In genomic region chr8:83593325-83594166, GRCm38 (mm10) we compare ENCODE assay signal across 8 mouse cellular contexts. TPM values are rescaled to one million over a fixed set of nuclear protein-coding genes. Genes with fewer than 3 reads are reported as not detected.
A peak's percentile ranks its signal among the peaks of the same experiment; 100 is the strongest.
DNase-seq lines count a peak whose midpoint lies in the region; ATAC-seq and TF ChIP-seq lines count a peak whose summit lies in the region.

No protein-coding gene starts in this region.

- peak overlapping the region; percentile 74 for H3K27ac ChIP-seq in liver, adult 2 months (replicated peaks; ENCODE audit: insufficient read depth, low read depth, low read length)
- H3K27ac ChIP-seq in bone marrow macrophage, adult 2 months (ENCODE audit: insufficient read depth, low read depth, low read length) = peak overlapping the region; percentile 70
- H3K27ac ChIP-seq in hindbrain, embryonic 13.5 days = peak overlapping the region; percentile 95
- peak overlapping the region; percentile 92 for H3K27ac ChIP-seq in midbrain, embryonic 12.5 days (replicated peaks)

- ATAC-seq in hindbrain, embryonic 13.5 days (ENCODE audit: low FRiP score) = no peak
- ATAC-seq in midbrain, embryonic 12.5 days (ENCODE audit: low FRiP score, low read depth) = no peak

- no peak for TF ChIP-seq POLR2A in liver, adult 2 months (IDR thresholded peaks at IDR 0.05; ENCODE audit: extremely low read depth, insufficient read depth, low read length)
- TF ChIP-seq POLR2A in bone marrow macrophage, adult 2 months (IDR thresholded peaks at IDR 0.05; ENCODE audit: borderline replicate concordance, low read depth, low read length) = no peak

- H3K9ac ChIP-seq in liver, adult 2 months (ENCODE audit: low read depth, low read length) = peak overlapping the region; percentile 73
- H3K9ac ChIP-seq in hindbrain, embryonic 13.5 days = peak overlapping the region; percentile 98
- peak overlapping the region; percentile 90 for H3K9ac ChIP-seq in midbrain, embryonic 12.5 days (replicated peaks)

- H3K9me3 ChIP-seq in hindbrain, embryonic 13.5 days = no peaks in the 10 kb centered on the region
- no peaks in the 10 kb centered on the region for H3K9me3 ChIP-seq in midbrain, embryonic 12.5 days

- H3K4me1 ChIP-seq in liver, adult 2 months (ENCODE audit: control insufficient read depth, insufficient read depth, low read length) = peaks cover 14% of the 10 kb centered on the region
- H3K4me1 ChIP-seq in bone marrow macrophage, adult 2 months (ENCODE audit: control insufficient read depth, insufficient read depth, low read length) = peaks cover 8% of the 10 kb centered on the region
- peaks cover 49% of the 10 kb centered on the region for H3K4me1 ChIP-seq in hindbrain, embryonic 13.5 days (replicated peaks)
- peaks cover 36% of the 10 kb centered on the region for H3K4me1 ChIP-seq in midbrain, embryonic 12.5 days

- peak overlapping the region; percentile 90 for H3K4me2 ChIP-seq in hindbrain, embryonic 13.5 days
- H3K4me2 ChIP-seq in midbrain, embryonic 12.5 days (replicated peaks) = peak overlapping the region; percentile 88

- H3K79me2 ChIP-seq in liver, adult 2 months (ENCODE audit: control insufficient read depth, insufficient read depth, low read length) = peaks cover 9% of the 10 kb centered on the region; the same call in 1 of the 2 replicates

- 2% methylated on average over 22 of the region's 22 CpGs for WGBS in liver, adult 2 months
- 4% methylated on average over 22 of the region's 22 CpGs for WGBS in hindbrain, embryonic 13.5 days
- 5% methylated on average over 22 of the region's 22 CpGs for WGBS in midbrain, embryonic 12.5 days

- DNase-seq in liver, adult 2 months (ENCODE audit: extremely low read depth, low read depth, low spot score) = peak; percentile 69
- DNase-seq in liver = no peak
- DNase-seq in urinary bladder, postnatal 36 days (ENCODE audit: low spot score in 2 of 2) = no peak
- DNase-seq in layer of hippocampus, postnatal 10 days (ENCODE audit: low spot score in 2 of 2) = no peak
- DNase-seq in left cerebral cortex, postnatal 4 days = no peak

- H3K27me3 ChIP-seq in liver, adult 2 months (ENCODE audit: control insufficient read depth, insufficient read depth, low read length) = no peaks in the 10 kb centered on the region
- H3K27me3 ChIP-seq in hindbrain, embryonic 13.5 days = no peaks in the 10 kb centered on the region
- H3K27me3 ChIP-seq in midbrain, embryonic 12.5 days = no peaks in the 10 kb centered on the region

- intact Hi-C loops in left cerebral cortex, postnatal 4 days (cut with DNase I) = no loop called here

- H3K4me3 ChIP-seq in liver, adult 2 months (ENCODE audit: insufficient read depth, low read depth, low read length) = peak overlapping the region; percentile 64
- peak overlapping the region; percentile 94 for H3K4me3 ChIP-seq in bone marrow macrophage, adult 2 months (ENCODE audit: insufficient read depth, low read length)
- H3K4me3 ChIP-seq in hindbrain, embryonic 13.5 days = peak overlapping the region; percentile 98
- peak overlapping the region; percentile 92 for H3K4me3 ChIP-seq in midbrain, embryonic 12.5 days

- H3K36me3 ChIP-seq in liver, adult 2 months (ENCODE audit: control insufficient read depth, insufficient read depth, low read length) = no peaks in the 10 kb centered on the region
- 0 out of 2 replicates have a peak, but pooled peaks cover 5% of the 10 kb centered on the region for H3K36me3 ChIP-seq in hindbrain, embryonic 13.5 days
- no peaks in the 10 kb centered on the region for H3K36me3 ChIP-seq in midbrain, embryonic 12.5 days

- TF ChIP-seq CTCF in liver, adult 2 months (IDR thresholded peaks at IDR 0.05; ENCODE audit: low read depth, low read length) = no peak
- no peak for TF ChIP-seq CTCF in bone marrow macrophage, adult 2 months (IDR thresholded peaks at IDR 0.05; ENCODE audit: low read depth, low read length)

RNA-seq across cellular contexts. Expression of gene Tecr, which starts 14.2 kb away (rescaled TPM):
- total RNA-seq in liver, adult 2 months (2014; rRNA removed) = 108 and 130 TPM in 2 replicates
- 647 and 677 TPM in 2 replicates for polyA plus RNA-seq in liver, adult 2 months (2012; rRNA removed)
- polyA plus RNA-seq in bone marrow macrophage, adult 2 months (2012; ENCODE audit: insufficient read depth, insufficient read length, missing spikeins) = 189 and 215 TPM in 2 replicates
- 998 and 1,025 TPM in 2 replicates for polyA plus RNA-seq in hindbrain, embryonic 13.5 days (2015; fragmentation: Nextera tagmentation; extraction: Ambion mirVana)
- 600 and 631 TPM in 2 replicates for polyA plus RNA-seq in midbrain, embryonic 12.5 days (2016; fragmentation: Nextera tagmentation; extraction: Ambion mirVana)
- total RNA-seq in layer of hippocampus, postnatal 10 days (2021) = 100 to 1,000 TPM; 532 to 604 TPM
- 100 to 1,000 TPM; 610 to 661 TPM for total RNA-seq in left cerebral cortex, postnatal 4 days (2021)

RNA-seq across cellular contexts. Expression of gene Dnajb1, which starts 14.4 kb away (rescaled TPM):
- total RNA-seq in liver, adult 2 months (2014; rRNA removed) = 8.3 and 12.4 TPM in 2 replicates
- 17.0 and 18.2 TPM in 2 replicates for polyA plus RNA-seq in liver, adult 2 months (2012; rRNA removed)
- 19.4 and 19.9 TPM in 2 replicates for polyA plus RNA-seq in bone marrow macrophage, adult 2 months (2012; ENCODE audit: insufficient read depth, insufficient read length, missing spikeins)
- polyA plus RNA-seq in hindbrain, embryonic 13.5 days (2015; fragmentation: Nextera tagmentation; extraction: Ambion mirVana) = 54.1 and 54.2 TPM in 2 replicates
- 66.4 and 67.7 TPM in 2 replicates for polyA plus RNA-seq in midbrain, embryonic 12.5 days (2016; fragmentation: Nextera tagmentation; extraction: Ambion mirVana)
- total RNA-seq in layer of hippocampus, postnatal 10 days (2021) = 10 to 100 TPM; 29.4 to 33.5 TPM
- total RNA-seq in left cerebral cortex, postnatal 4 days (2021) = 10 to 100 TPM; 35.3 to 35.9 TPM

RNA-seq across cellular contexts. Expression of gene Ndufb7, which starts 27.1 kb away (rescaled TPM):
- 190 and 193 TPM in 2 replicates for total RNA-seq in liver, adult 2 months (2014; rRNA removed)
- polyA plus RNA-seq in liver, adult 2 months (2012; rRNA removed) = 297 and 359 TPM in 2 replicates
- polyA plus RNA-seq in bone marrow macrophage, adult 2 months (2012; ENCODE audit: insufficient read depth, insufficient read length, missing spikeins) = 130 and 134 TPM in 2 replicates
- 375 and 381 TPM in 2 replicates for polyA plus RNA-seq in hindbrain, embryonic 13.5 days (2015; fragmentation: Nextera tagmentation; extraction: Ambion mirVana)
- 329 and 353 TPM in 2 replicates for polyA plus RNA-seq in midbrain, embryonic 12.5 days (2016; fragmentation: Nextera tagmentation; extraction: Ambion mirVana)
- total RNA-seq in layer of hippocampus, postnatal 10 days (2021) = 100 to 1,000 TPM; 161 to 175 TPM
- 100 to 1,000 TPM; 120 to 136 TPM for total RNA-seq in left cerebral cortex, postnatal 4 days (2021)

RNA-seq across cellular contexts. Expression of gene Olfr370, which starts 58.0 kb away (rescaled TPM):
- not detected in 2 replicates for total RNA-seq in liver, adult 2 months (2014; rRNA removed)
- not detected in 2 replicates for polyA plus RNA-seq in liver, adult 2 months (2012; rRNA removed)
- polyA plus RNA-seq in bone marrow macrophage, adult 2 months (2012; ENCODE audit: insufficient read depth, insufficient read length, missing spikeins) = not detected in 2 replicates
- polyA plus RNA-seq in hindbrain, embryonic 13.5 days (2015; fragmentation: Nextera tagmentation; extraction: Ambion mirVana) = 0.05 and 0.09 TPM in 2 replicates
- polyA plus RNA-seq in midbrain, embryonic 12.5 days (2016; fragmentation: Nextera tagmentation; extraction: Ambion mirVana) = not detected in 2 replicates
- total RNA-seq in layer of hippocampus, postnatal 10 days (2021) = not detected
- not detected for total RNA-seq in left cerebral cortex, postnatal 4 days (2021)

RNA-seq across cellular contexts. Expression of gene Gipc1, which starts 58.9 kb away (rescaled TPM):
- 12.6 and 14.6 TPM in 2 replicates for total RNA-seq in liver, adult 2 months (2014; rRNA removed)
- 14.5 and 15.7 TPM in 2 replicates for polyA plus RNA-seq in liver, adult 2 months (2012; rRNA removed)
- 25.6 and 32.2 TPM in 2 replicates for polyA plus RNA-seq in bone marrow macrophage, adult 2 months (2012; ENCODE audit: insufficient read depth, insufficient read length, missing spikeins)
- 155 and 159 TPM in 2 replicates for polyA plus RNA-seq in hindbrain, embryonic 13.5 days (2015; fragmentation: Nextera tagmentation; extraction: Ambion mirVana)
- polyA plus RNA-seq in midbrain, embryonic 12.5 days (2016; fragmentation: Nextera tagmentation; extraction: Ambion mirVana) = 198 and 204 TPM in 2 replicates
- 10 to 100 TPM; 65.2 to 77.6 TPM for total RNA-seq in layer of hippocampus, postnatal 10 days (2021)
- 10 to 100 TPM; 74.7 to 77.4 TPM for total RNA-seq in left cerebral cortex, postnatal 4 days (2021)
